Mouse (Mus musculus): ENCODE measurements around the gene Smok3b. TPM values are rescaled to one million over a fixed set of nuclear protein-coding genes. Genes with fewer than 3 reads are reported as not detected.
"Not testable (repeated sequence)": the region's sequence is repeated elsewhere in the genome, so short reads cannot be mapped to it uniquely, and the experiment has no call there.

Gene Smok3b
- not detected for total RNA-seq (2021)
- long read RNA-seq, experiment 1, result 0 reads
- long read RNA-seq, experiment 2, result 0 reads

DNA sequence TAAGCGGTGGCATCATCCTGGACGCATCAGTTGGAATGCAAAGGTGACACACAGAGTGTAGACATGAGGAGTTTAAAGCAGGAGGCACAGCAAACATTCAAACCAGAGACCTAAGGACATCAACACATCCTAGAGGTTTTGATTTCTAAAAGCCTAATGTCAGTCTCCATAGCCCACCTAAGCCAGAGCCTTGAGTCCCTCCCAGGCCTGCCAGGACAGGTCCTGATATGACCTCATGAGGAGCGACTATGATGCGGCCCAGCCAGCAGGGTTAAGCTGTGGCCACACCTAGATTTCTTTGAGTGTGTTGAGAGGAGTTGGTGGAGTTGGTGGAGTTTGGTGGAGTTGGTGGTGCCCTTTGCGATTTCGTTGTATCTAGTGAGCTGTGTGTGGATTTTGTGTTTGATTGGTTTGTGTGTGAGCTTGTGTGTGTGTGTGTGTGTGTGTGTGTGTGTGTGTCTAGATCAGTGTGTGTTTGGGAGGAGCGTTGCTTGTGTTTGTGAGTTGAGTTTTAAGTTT is at the start of gene Smok3b, which contains the start of gene Smok3a:
Gene Smok3b (plus strand): TSS at position 469 of the 519 bp plus-strand sequence.
Gene Smok3a (plus strand): TSS at position 301 of the 519 bp plus-strand sequence.
- not testable (repeated sequence) for DNase-seq (ENCODE audit: low spot score in 2 of 2)

DNA sequence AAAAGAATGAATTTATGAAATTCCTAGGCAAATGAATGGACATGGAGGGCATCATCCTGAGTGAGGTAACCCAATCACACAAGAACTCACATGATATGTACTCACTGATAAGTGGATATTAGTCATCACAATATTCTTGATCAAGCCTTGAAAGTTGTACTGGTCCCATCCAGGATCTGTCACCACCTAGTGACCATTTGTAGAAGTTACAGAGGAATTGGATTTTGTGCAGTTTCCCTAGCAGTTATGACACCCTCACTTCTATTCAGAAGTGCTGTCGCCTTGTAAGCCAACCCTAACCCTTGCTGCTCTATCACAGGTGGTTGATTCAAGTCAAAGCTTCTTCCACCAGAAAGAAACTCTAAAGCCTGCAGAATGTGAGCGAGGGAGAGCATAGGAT is 48.1 kb upstream of the Smok3b start:
- no peak for DNase-seq (ENCODE audit: low spot score in 2 of 2)

DNA sequence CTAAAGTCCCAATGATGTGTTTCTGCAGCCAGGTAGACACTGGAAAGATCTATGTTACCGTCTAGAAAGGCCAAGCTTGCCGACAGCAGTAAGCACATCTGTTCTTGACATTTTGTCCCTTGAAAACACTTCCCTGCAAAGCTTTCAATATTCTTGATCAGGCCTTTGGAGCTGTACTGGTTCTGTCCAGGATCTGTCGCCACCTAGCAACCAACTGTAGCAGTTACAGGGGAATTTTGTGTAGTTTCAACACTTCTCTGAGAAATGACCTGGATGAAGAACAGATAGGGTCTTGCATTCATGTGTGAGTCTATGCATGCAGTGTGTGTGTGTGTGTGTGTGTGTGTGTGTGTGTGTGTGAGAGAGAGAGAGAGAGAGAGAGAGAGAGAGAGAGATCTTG is 47.5 kb upstream of the Smok3b start:
- DNase-seq (ENCODE audit: low spot score in 2 of 2), result no peak

DNA sequence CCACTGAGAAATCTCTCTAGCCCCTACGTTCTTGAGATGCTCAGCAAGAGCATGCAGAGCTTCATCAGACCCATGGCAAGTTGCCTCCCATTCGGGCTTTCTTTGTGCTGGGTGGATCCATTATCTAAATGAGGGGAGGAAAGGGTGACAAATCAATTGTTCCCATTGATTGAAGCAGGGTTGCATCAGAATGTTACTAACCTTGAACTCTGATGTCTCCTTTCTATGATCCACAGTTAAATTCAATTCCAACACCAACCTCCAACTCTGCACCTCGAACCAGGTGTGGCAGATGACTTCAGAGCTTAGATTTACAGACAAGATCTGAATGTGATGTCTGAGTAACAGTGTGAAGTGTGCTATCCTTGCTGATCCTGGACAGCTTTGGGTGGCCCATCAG is 46.5 kb upstream of the Smok3b start:
- no peak for DNase-seq (ENCODE audit: low spot score in 2 of 2)

DNA sequence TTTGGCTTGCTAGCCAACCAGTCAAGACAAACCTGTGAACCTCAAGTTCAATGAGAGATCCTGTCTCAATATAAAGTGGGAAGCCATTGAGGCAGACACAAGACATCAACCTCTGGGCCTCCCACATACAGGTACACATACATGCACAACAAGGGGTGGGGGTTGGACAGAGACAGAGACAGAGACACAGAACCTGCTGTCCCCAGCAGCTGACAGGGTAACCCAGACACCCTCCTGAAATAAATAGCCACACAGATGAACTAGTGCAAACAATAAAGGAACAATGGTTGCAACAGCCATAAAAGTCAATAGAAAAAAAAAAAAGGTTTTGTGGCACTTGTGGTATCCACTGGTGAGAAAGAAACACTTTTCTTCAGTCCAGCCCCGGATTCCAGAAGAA is 45.8 kb upstream of the Smok3b start:
- DNase-seq (ENCODE audit: low spot score in 2 of 2), result no peak

DNA sequence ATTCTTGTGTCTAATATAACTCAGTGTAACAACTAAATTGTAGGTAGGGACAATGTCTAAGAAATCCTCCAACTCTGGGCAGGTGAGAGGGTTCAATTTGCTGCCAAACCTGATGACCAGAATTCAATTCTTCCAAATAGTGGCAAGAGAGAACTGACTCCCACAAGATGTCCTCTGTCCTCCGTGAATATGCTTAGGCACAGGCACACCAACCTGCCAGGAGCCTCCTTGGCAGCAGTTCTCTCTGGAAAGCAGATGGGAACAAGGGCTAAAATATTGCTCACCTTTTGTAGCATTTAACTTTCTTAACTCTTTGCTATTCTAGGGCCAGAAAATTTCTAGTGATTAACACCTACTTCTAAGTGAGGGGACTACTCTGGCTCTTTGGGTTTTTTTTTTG is 43.9 kb upstream of the Smok3b start:
- no peak for DNase-seq (ENCODE audit: low spot score in 2 of 2)

DNA sequence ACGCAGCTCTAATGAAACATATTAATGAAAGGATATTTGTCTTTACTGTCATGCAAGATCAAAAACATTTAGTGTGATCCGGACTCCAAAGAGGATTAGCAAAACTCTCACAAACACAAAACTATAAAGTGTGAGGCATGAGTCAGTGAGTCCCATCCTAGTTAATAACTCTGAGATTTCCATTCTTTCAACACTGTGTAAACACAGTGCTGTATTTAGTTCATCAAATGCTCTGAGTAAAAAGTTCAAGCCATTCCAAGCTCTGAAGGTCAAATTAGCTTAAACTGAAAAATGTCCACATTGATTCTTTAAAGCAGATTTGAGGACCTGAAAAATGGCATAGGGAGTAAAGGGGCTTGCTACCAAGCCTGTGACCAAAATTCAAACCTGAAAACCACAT is 42.1 kb upstream of the Smok3b start:
- no peak for DNase-seq (ENCODE audit: low spot score in 2 of 2)

DNA sequence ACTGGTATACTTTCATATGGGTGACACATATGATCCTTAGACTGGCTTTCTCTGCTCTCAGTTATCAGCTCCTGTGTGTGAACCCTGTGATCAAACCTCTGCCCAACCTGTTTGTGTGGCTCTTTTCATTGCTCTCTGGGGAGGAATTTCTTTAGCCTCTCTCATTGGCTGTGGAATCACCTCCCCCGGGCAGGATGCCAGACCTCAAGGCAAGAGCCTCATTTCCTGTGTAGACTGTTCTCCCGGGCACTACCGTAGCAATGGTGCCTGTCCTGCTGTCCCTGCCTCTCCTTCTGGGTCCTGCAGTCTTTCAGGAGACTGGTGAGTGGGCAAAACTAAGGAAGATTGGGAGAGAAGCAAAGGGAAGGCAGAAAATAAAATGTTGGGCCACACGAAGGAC is 39.9 kb upstream of the Smok3b start, which contains the start of gene Azgp1:
Gene Azgp1 (plus strand): TSS at position 221 of the 400 bp plus-strand sequence.
- no peak for DNase-seq (ENCODE audit: low spot score in 2 of 2)

DNA sequence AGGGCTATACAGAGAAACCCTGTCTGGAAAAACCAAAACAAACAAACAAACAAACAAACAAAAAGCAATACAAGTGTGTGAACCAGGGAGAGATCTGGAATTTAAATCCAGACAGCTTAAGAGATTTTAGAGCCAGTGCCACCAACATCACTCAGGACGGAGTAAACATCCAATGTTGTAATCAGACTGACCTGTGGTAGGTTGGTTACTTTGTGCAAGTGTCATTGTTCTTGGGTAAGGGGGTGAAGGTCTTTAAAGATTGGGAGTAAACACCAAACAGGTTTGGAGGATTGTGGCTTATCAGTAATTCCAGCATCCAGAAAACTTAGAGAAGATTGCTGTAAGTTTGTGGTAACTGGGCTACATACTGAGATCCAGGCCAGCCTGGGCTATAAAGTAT is 34.9 kb upstream of the Smok3b start:
- no peak for DNase-seq (ENCODE audit: low spot score in 2 of 2)

DNA sequence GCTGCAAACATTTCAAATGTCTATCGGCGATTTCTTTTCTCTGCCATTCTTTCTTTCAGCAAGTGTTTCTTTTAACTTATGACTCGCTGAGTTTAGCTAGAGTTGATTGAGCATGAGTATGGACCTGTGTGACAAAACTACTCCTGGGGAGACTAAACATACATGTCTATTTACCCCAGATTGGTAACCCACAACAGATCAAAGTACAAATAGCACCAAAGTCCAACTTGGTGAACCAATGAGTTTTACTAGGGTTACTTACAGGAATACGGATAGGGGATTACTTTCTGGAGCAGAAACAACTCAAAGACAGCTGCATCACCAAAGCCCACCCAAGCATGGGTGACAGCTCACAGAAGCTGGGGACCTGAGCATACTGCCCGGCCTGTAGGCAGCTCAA is 11.8 kb upstream of the Smok3b start:
- no peak for DNase-seq (ENCODE audit: low spot score in 2 of 2)

DNA sequence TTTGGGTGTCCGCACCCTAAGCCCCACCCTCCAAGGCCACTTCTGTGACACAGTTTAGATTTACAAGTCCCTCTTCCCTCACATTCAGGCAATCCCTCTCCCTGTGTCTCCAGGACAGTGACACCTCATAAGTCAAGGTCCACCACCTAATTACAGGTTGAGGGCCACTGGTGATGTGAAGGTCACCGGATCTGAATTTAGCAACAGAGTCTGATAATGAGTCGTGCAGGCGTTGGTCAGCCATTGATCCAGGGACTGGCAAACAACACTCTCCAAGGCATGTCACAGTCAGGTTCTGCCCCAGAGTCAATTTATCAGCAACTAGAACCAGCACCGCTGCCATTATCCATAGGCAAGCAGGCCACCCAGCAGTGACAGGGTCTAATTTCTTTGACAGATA is 8.8 kb upstream of the Smok3b start:
- DNase-seq (ENCODE audit: low spot score in 2 of 2), result no peak

DNA sequence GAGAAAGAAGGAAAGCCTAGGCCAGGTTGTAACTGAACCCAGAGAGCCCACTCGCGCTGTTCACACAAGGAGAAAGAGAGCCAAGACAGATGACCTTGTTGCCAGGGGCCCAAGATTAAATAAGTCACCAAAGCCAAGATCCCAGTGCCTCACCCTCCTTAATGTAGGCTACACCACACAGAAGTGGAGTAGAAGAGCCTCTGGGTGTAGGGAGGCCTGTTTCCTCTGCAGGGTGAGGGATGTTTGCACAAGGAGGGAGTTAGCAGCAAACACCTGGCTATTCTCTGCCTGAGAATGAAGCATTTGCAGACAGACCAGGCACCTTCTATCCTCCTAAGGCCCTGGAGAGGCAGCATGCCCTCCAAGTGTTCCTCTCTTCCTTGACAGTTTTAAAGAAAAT is 4.7 kb upstream of the Smok3b start:
- DNase-seq (ENCODE audit: low spot score in 2 of 2), result no peak

DNA sequence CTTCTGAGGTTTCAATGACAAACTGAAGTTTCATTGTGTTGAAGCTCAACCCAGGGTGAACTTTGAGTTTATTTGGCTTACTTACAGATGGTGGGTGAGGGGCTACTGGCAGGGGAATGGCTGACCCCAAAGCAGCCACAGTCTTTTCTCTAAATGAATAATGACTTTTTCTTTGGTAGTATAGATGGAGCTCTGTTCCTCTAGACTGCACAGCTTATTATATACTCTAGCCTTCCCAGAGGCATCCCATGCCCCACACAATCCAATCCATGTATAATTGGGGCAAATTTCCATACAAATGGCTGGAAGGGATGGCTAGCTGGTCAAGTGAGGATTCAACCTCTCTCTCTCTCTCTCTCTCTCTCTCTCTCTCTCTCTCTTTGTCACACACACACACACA is 4.2 kb upstream of the Smok3b start:
- DNase-seq (ENCODE audit: low spot score in 2 of 2), result no peak

DNA sequence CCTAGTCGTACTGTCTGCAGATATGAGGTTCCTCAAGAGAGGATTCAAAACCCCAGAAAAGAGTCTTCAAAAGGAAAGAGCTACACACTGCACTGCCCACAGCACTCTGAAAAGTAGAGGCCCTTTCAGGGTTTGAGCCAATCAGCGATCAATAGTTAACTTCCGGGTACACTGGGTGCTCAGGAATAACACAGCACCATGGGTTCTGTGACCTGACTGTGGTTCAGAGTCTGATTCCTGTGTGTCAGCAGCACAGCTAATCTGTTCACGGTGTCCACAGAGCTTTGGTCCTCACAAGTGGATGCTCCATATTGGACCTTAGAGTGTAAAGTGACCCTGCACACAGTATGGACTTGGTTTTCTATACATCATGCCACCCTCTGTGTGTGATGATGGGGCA is 1.7 kb upstream of the Smok3b start:
- not testable (repeated sequence) for DNase-seq (ENCODE audit: low spot score in 2 of 2)

DNA sequence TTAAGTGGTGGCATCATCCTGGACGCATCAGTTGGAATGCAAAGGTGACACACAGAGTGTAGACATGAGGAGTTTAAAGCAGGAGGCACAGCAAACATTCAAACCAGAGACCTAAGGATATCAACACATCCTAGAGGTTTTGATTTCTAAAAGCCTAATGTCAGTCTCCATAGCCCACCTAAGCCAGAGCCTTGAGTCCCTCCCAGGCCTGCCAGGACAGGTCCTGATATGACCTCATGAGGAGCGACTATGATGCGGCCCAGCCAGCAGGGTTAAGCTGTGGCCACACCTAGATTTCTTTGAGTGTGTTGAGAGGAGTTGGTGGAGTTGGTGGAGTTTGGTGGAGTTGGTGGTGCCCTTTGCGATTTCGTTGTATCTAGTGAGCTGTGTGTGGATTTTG is 31.7 kb downstream of the Smok3b start, which contains the start of gene Smok3c:
Gene Smok3c (plus strand): TSS at position 301 of the 400 bp plus-strand sequence.
- not testable (repeated sequence) for DNase-seq (ENCODE audit: low spot score in 2 of 2)

DNA sequence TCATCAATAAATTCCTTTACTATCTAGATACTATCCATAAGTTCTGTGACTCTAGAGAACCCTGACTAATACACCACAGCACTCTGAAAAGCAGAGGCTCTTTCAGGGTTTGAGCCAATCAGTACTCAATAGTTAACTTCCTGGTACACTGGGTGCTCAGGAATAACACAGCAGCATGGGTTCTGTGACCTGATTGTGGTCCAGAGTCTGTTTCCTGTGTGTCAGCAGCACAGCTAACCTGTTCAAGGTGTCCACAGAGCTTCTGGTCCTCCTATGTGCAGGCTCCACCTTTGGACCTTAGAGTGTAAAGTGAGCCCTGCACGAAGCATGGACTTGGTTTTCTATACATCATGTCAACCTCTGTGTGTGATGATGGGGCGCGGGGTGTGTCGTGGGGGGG is 52.6 kb downstream of the Smok3b start:
- DNase-seq (ENCODE audit: low spot score in 2 of 2), result no peak

DNA sequence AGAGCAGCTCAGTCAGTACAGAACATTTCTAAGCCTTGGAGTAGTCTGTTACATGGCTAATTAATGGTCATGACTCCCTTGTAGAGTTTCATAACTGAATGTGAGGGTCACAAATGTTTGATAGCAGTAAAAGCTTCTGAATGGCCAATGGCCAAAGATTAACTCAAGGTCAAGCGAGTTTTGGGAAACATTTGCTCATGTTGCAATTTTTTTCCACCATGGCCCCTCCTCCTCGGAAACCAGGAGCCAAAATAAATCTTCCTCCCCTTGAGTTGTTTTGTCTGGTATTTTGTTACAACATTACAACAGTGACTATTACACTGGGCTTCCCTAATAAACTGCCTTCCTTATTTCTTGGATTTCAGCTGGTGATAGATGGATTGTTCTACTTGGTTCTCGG is 54.5 kb downstream of the Smok3b start:
- DNase-seq (ENCODE audit: low spot score in 2 of 2), result no peak

DNA sequence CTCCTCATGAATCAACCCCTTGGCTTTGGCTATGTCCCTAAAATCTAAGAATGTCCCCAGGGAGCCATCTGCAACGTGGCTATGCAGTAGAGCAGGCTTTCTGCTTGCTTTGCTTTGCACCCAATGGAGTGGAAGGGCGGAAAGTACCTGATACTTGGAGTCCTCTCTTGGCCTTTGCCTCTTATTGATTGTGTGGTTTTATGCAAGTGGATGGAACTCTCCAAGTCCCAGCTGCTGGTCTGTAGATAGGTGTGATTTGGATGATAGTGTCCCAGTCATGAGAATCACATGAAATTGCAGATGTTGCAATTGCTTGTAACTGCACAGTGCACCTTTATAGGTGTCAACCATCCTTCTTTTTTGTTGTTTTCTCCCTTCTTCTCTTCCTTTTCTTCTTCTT is 54.9 kb downstream of the Smok3b start:
- DNase-seq (ENCODE audit: low spot score in 2 of 2), result no peak

DNA sequence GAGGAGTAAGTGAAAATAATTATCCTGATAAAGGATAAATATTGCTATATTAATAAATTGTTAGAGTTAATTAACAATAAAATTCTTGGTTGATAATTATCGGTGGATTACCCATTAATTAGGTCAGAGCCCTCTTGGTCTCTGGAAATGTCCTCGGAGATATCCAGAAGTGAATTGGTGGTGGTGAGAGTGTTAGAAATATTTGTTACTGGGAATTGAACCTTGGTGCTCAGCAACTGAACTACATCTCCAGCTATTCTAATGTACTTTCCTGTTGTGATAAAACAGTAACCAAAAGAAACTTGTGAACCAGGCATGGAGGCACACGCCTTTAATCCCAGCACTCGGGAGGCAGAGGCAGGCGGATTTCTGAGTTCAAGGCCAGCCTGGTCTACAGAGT is 59.2 kb downstream of the Smok3b start:
- DNase-seq (ENCODE audit: low spot score in 2 of 2), result no peak

DNA sequence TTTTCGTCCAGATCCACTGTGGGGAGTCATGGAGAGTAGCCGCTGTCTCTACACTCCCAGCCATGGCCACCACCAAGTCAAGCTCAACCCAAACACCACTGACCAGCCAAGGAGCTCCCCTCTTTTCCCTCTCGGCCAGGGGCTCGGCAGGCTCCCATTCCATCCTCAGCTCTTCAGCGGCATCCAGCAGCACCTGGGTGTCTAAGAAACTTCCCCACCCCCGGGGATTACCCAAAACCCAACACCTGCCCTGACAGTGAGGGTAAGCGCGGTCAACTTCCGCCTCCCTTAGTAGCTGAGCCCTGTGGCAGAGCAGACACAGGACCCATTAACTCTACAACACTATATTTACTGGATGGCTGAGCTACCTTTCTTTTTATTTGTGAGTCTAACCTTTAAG is 60.2 kb downstream of the Smok3b start:
- no peak for DNase-seq (ENCODE audit: low spot score in 2 of 2)

DNA sequence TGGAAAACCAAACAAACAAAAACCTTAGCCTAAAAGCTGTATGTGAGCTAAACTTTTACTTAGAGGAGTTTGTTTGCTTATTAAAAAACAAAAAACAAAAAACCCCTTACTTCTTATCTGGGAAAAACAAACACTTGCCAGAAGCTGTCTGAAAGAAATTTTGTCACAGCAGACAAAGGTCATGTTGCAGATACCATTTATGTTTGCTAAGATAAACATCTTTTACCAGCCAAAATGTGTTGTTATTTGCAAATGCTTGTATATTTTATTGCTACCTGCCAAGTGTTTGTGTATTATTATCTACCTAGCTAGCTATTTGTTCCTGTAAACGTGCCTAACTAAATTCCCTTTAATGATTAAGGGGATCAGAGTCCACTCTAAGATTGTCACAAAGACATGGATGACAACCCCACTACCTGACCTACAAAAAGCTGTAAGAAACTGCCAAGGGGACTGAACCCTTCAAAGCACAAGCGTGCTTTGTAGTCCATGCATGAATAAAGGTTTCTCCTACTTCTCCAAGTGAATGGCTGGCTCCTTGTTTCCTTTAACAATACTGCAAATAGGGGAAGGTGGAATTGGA is 62.2 kb downstream of the Smok3b start:
- no peak for DNase-seq (ENCODE audit: low spot score in 2 of 2)

DNA sequence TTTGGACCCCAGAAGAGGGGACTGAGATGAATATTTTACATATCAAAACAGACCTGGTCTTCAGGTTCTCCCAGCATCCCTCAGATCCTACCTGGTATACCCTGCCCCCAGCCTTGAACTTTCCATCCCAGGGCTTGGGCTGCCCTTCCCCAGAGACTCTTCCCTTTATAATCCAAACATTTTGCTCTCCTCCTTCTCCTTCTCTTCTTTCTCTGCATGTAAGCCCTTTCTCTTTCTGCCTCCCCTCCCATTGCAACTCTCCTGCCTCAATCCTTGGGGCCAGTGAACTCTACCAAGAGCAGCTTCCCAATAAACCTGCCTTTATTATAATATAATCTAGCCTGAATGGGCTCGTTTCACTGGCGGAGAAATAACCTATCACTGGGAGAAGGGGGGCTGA is 62.7 kb downstream of the Smok3b start:
- no peak for DNase-seq (ENCODE audit: low spot score in 2 of 2)

DNA sequence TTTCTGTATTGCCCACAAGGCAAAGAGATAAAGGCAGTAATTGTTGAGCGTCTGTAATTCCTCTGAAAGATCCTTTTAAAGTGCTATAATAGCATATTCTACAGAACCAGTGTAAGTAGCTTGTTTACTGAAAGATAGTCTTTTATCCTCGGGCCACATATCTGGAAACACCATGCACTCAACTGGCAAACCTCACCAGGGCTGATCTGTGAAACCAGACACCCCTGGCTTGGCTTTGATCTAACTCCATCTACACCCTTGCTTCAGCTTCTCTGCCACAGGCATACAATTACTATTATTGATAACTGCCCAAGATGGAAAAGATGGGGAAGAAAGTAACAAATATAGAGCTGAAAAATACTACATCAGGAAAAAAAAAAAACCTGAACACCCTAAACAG is 63.3 kb downstream of the Smok3b start:
- DNase-seq (ENCODE audit: low spot score in 2 of 2), result no peak
